Mouse (Mus musculus): ENCODE measurements around the gene Gdf9. TPM values are rescaled to one million over a fixed set of nuclear protein-coding genes. Genes with fewer than 3 reads are reported as not detected.
A peak's percentile ranks its signal among the peaks of the same experiment; 100 is the strongest.

Gdf9 gene
- total and polyA plus RNA-seq, 3 experiments, result 0.37 to 0.43 (median 0.39) TPM

- Histone ChIP-seq H3K4me3 (no peak overlapping the region), H3K79me2 (replicated peaks; ENCODE audit: control insufficient read depth, insufficient read depth, low read length) (no peaks in the 10 kb centered on the region), H3K4me1 (ENCODE audit: control insufficient read depth, insufficient read depth, low read length) (no peaks in the 10 kb centered on the region), H3K27me3 (ENCODE audit: control insufficient read depth, insufficient read depth, low read length) (peaks cover 14% of the 10 kb centered on the region), H3K9ac (ENCODE audit: low read depth, low read length) (no peak overlapping the region), H3K36me3 (ENCODE audit: control insufficient read depth, insufficient read depth, low read length) (no peaks in the 10 kb centered on the region), H3K27ac (no peak overlapping the region)
- intact Hi-C loops (cut with DNase I), result no loop called here
- WGBS, result 80% methylated on average over 4 of the region's 4 CpGs
- no peak for DNase-seq
- no peak for TF ChIP-seq POLR2A (IDR thresholded peaks at IDR 0.05; ENCODE audit: insufficient read depth, low read depth, low read length)
These were observed 50.4 kb downstream of the Gdf9 start for GRCm38 (mm10) chr11:53481088-53481730.

- intact Hi-C loops (cut with DNase I), result no loop called here
- no peak overlapping the region for H3K27ac ChIP-seq
- DNase-seq, result no peak
These were observed 52.5 kb downstream of the Gdf9 start for GRCm38 (mm10) chr11:53483159-53483891.

GRCm38 (mm10) chr11:53485719-53486118, 54.9 kb downstream of the Gdf9 start:
- intact Hi-C loops (cut with DNase I), result no loop called here
- Histone ChIP-seq H3K9ac (ENCODE audit: low read depth, low read length) (no peak overlapping the region), H3K4me1 (ENCODE audit: control insufficient read depth, insufficient read depth, low read length) (no peaks in the 10 kb centered on the region), H3K79me2 (replicated peaks; ENCODE audit: control insufficient read depth, insufficient read depth, low read length) (no peaks in the 10 kb centered on the region), H3K4me3 (no peak overlapping the region), H3K36me3 (ENCODE audit: control insufficient read depth, insufficient read depth, low read length) (no peaks in the 10 kb centered on the region), H3K27ac (no peak overlapping the region), H3K27me3 (ENCODE audit: control insufficient read depth, insufficient read depth, low read length) (no peaks in the 10 kb centered on the region; the same call in 1 of the 2 replicates)
- WGBS, result 52% methylated on average over 3 of the region's 3 CpGs
- TF ChIP-seq POLR2A (IDR thresholded peaks at IDR 0.05; ENCODE audit: insufficient read depth, low read depth, low read length) (no peak), CTCF (IDR thresholded peaks at IDR 0.05) (peak; percentile 71), EP300 (IDR thresholded peaks at IDR 0.05; ENCODE audit: insufficient read depth, low read depth, low read length) (no peak)
- no peak for DNase-seq

More at GRCm38 (mm10) chr11:53483159-53483891, 52.5 kb downstream of the Gdf9 start:
- H3K79me2 ChIP-seq (replicated peaks; ENCODE audit: control insufficient read depth, insufficient read depth, low read length), result no peaks in the 10 kb centered on the region
- no peaks in the 10 kb centered on the region for H3K36me3 ChIP-seq (ENCODE audit: control insufficient read depth, insufficient read depth, low read length)
- no peak overlapping the region for H3K4me3 ChIP-seq
- no peaks in the 10 kb centered on the region for H3K4me1 ChIP-seq (ENCODE audit: control insufficient read depth, insufficient read depth, low read length)
- no peak overlapping the region for H3K9ac ChIP-seq (ENCODE audit: low read depth, low read length)
- 58% methylated on average over 9 of the region's 9 CpGs for WGBS
- H3K27me3 ChIP-seq (ENCODE audit: control insufficient read depth, insufficient read depth, low read length), result peaks cover 12% of the 10 kb centered on the region
- TF ChIP-seq CTCF (IDR thresholded peaks at IDR 0.05), result no peak
- no peak for TF ChIP-seq EP300 (IDR thresholded peaks at IDR 0.05; ENCODE audit: insufficient read depth, low read depth, low read length)
- no peak for TF ChIP-seq POLR2A (IDR thresholded peaks at IDR 0.05; ENCODE audit: insufficient read depth, low read depth, low read length)

- no peaks in the 10 kb centered on the region for H3K4me1 ChIP-seq (ENCODE audit: control insufficient read depth, insufficient read depth, low read length)
- no peak overlapping the region for H3K9ac ChIP-seq (ENCODE audit: low read depth, low read length)
- no peaks in the 10 kb centered on the region; the same call in 1 of the 2 replicates for H3K27me3 ChIP-seq (ENCODE audit: control insufficient read depth, insufficient read depth, low read length)
- no peak overlapping the region for H3K4me3 ChIP-seq
- no peak overlapping the region for H3K27ac ChIP-seq
- TF ChIP-seq EP300 (IDR thresholded peaks at IDR 0.05; ENCODE audit: insufficient read depth, low read depth, low read length), result no peak
- no peak for TF ChIP-seq POLR2A (IDR thresholded peaks at IDR 0.05; ENCODE audit: insufficient read depth, low read depth, low read length)
- intact Hi-C loops (cut with DNase I), result no loop called here
- DNase-seq, result no peak
- 90% methylated on average over 3 of the region's 3 CpGs for WGBS
- no peaks in the 10 kb centered on the region for H3K36me3 ChIP-seq (ENCODE audit: control insufficient read depth, insufficient read depth, low read length)
- H3K79me2 ChIP-seq (replicated peaks; ENCODE audit: control insufficient read depth, insufficient read depth, low read length), result no peaks in the 10 kb centered on the region
These were observed 55.5 kb downstream of the Gdf9 start for GRCm38 (mm10) chr11:53486351-53486750.

GRCm38 (mm10) chr11:53486822-53487594, 56.2 kb downstream of the Gdf9 start:
- Histone ChIP-seq H3K27ac (no peak overlapping the region), H3K79me2 (replicated peaks; ENCODE audit: control insufficient read depth, insufficient read depth, low read length) (no peaks in the 10 kb centered on the region), H3K4me3 (no peak overlapping the region), H3K9ac (ENCODE audit: low read depth, low read length) (no peak overlapping the region), H3K27me3 (ENCODE audit: control insufficient read depth, insufficient read depth, low read length) (no peaks in the 10 kb centered on the region; the same call in 1 of the 2 replicates), H3K36me3 (ENCODE audit: control insufficient read depth, insufficient read depth, low read length) (no peaks in the 10 kb centered on the region), H3K4me1 (ENCODE audit: control insufficient read depth, insufficient read depth, low read length) (peaks cover 2% of the 10 kb centered on the region; the same call in 1 of the 2 replicates)
- intact Hi-C loops (cut with DNase I), result no loop called here
- 23% methylated on average over 27 of the region's 27 CpGs for WGBS
- TF ChIP-seq EP300 (IDR thresholded peaks at IDR 0.05; ENCODE audit: insufficient read depth, low read depth, low read length) (no peak), CTCF (IDR thresholded peaks at IDR 0.05) (no peak), POLR2A (IDR thresholded peaks at IDR 0.05; ENCODE audit: insufficient read depth, low read depth, low read length) (no peak)
- DNase-seq, result no peak

Small RNA genes lying within 50 kb of the gene (microRNA-seq; reads per million reads assigned to microRNA genes)
- gene Mir6920, result 0 reads per million in 2 experiments

Other genes starting within 250 kb of the Gdf9 start
- 100 to 1,000 TPM; 109 to 126 TPM for gene Hspa4, start 130.6 kb upstream of the Gdf9 start, total RNA-seq (2021)
- 19.2 and 39.7 TPM in 2 replicates for gene Hspa4, start 130.6 kb upstream of the Gdf9 start, polyA plus RNA-seq (2012; rRNA removed)
- 1 to 10 TPM; 5.9 to 7.9 TPM for gene Zcchc10, start 106.3 kb upstream of the Gdf9 start, total RNA-seq (2021)
- gene Zcchc10, start 106.3 kb upstream of the Gdf9 start, polyA plus RNA-seq (2012; rRNA removed), result 3.8 and 4.1 TPM in 2 replicates
- gene Aff4, start 80.2 kb upstream of the Gdf9 start, total RNA-seq (2021), result 10 to 100 TPM; 77.3 to 80.0 TPM
- 13.7 and 29.5 TPM in 2 replicates for gene Aff4, start 80.2 kb upstream of the Gdf9 start, polyA plus RNA-seq (2012; rRNA removed)
- gene Leap2, start 7.9 kb upstream of the Gdf9 start, total RNA-seq (2021), result not detected
- gene Leap2, start 7.9 kb upstream of the Gdf9 start, polyA plus RNA-seq (2012; rRNA removed), result not detected in 2 replicates
- 1,000 to 10,000 TPM; 2,451 to 2,926 TPM for gene Uqcrq, start 192 bp upstream of the Gdf9 start, total RNA-seq (2021)
- 1,535 and 1,905 TPM in 2 replicates for gene Uqcrq, start 192 bp upstream of the Gdf9 start, polyA plus RNA-seq (2012; rRNA removed)
- not detected for gene Gm10447, start 26.1 kb downstream of the Gdf9 start, total RNA-seq (2021)
- gene Gm10447, start 26.1 kb downstream of the Gdf9 start, polyA plus RNA-seq (2012; rRNA removed), result not detected in 2 replicates
- gene Shroom1, start 26.2 kb downstream of the Gdf9 start, total RNA-seq (2021), result under 1 TPM; 0.34 to 0.91 TPM
- gene Shroom1, start 26.2 kb downstream of the Gdf9 start, polyA plus RNA-seq (2012; rRNA removed), result 0.53 and 0.80 TPM in 2 replicates
- not detected for gene Gm9837, start 39.5 kb downstream of the Gdf9 start, total RNA-seq (2021)
- not detected in 2 replicates for gene Gm9837, start 39.5 kb downstream of the Gdf9 start, polyA plus RNA-seq (2012; rRNA removed)
- not detected for gene Gm9945, start 49.1 kb downstream of the Gdf9 start, total RNA-seq (2021)
- not detected in 2 replicates for gene Gm9945, start 49.1 kb downstream of the Gdf9 start, polyA plus RNA-seq (2012; rRNA removed)
- gene Sowaha, start 49.3 kb downstream of the Gdf9 start, total RNA-seq (2021), result under 1 TPM; 0.05 to 0.34 TPM
- 0.03 and 0.10 TPM in 2 replicates for gene Sowaha, start 49.3 kb downstream of the Gdf9 start, polyA plus RNA-seq (2012; rRNA removed)
- gene Sept8, start 88.2 kb downstream of the Gdf9 start, total RNA-seq (2021), result 10 to 100 TPM; 25.7 to 28.2 TPM
- gene Sept8, start 88.2 kb downstream of the Gdf9 start, polyA plus RNA-seq (2012; rRNA removed), result 24.8 and 39.2 TPM in 2 replicates
- gene Kif3a, start 136.4 kb downstream of the Gdf9 start, total RNA-seq (2021), result 1 to 10 TPM; 7.9 to 8.2 TPM
- 4.9 and 9.0 TPM in 2 replicates for gene Kif3a, start 136.4 kb downstream of the Gdf9 start, polyA plus RNA-seq (2012; rRNA removed)
- gene Il4, start 187.6 kb downstream of the Gdf9 start, total RNA-seq (2021), result not detected
- 0.27 TPM in 1 of 2 replicates, not detected in the other for gene Il4, start 187.6 kb downstream of the Gdf9 start, polyA plus RNA-seq (2012; rRNA removed)
- gene Il13, start 203.7 kb downstream of the Gdf9 start, total RNA-seq (2021), result not detected
- not detected in 2 replicates for gene Il13, start 203.7 kb downstream of the Gdf9 start, polyA plus RNA-seq (2012; rRNA removed)

Data from heart, adult 2 months (tissue).